14 mouse cellular contexts compared by ENCODE assay signal in genomic region chr16:45841016-45841415, GRCm38 (mm10).
A peak's percentile ranks its signal among the peaks of the same experiment; 100 is the strongest.
DNase-seq lines count a peak whose midpoint lies in the region; ATAC-seq and TF ChIP-seq lines count a peak whose summit lies in the region.
"Had no signal": no experiment of that assay in that cellular context is flagged by ENCODE, and none has a peak within 500 bp of the region (broad histone marks: within the 10 kb centered on the region; RNA-seq: fewer than 3 reads in every experiment).

No protein-coding gene starts in this region.

- intact Hi-C loops in left cerebral cortex, postnatal 10 days (cut with DNase I) = loop anchor here (5.0 kb wide), 1 partner anchor 126 kb away; no protein-coding TSS in a partner anchor

- H3K79me2 ChIP-seq in myocyte (ENCODE audit: control insufficient read depth, insufficient read depth) = peaks cover 87% of the 10 kb centered on the region

- H3K27ac ChIP-seq in heart, embryonic 16.5 days (ENCODE audit: low read length) = no peak overlapping the region
- no peak overlapping the region for H3K27ac ChIP-seq in lung, embryonic 16.5 days (ENCODE audit: low read length)
- H3K27ac ChIP-seq: hindbrain, embryonic 15.5 days; liver, embryonic 14.5 days had no signal

- peaks cover 53% of the 10 kb centered on the region for H3K4me1 ChIP-seq in heart, embryonic 16.5 days (ENCODE audit: control insufficient read depth, insufficient read depth, low read length)
- H3K4me1 ChIP-seq in lung, embryonic 16.5 days (replicated peaks; ENCODE audit: control insufficient read depth, insufficient read depth, low read length) = peaks cover 49% of the 10 kb centered on the region

- peak overlapping the region; percentile 84 for H3K4me2 ChIP-seq in heart, embryonic 16.5 days (ENCODE audit: low read depth, low read length)
- peak overlapping the region; percentile 77; the same call in 1 of the 2 replicates for H3K4me2 ChIP-seq in lung, embryonic 16.5 days (ENCODE audit: low read depth, low read length)
- peak overlapping the region; percentile 91 for H3K4me2 ChIP-seq in myocyte (ENCODE audit: low read depth)
- H3K4me2 ChIP-seq: hindbrain, embryonic 15.5 days had no signal

- H3K9me3 ChIP-seq in heart, embryonic 16.5 days (replicated peaks; ENCODE audit: control insufficient read depth, low read length) = no peaks in the 10 kb centered on the region
- no peaks in the 10 kb centered on the region for H3K9me3 ChIP-seq in lung, embryonic 16.5 days (ENCODE audit: control insufficient read depth, low read length)
- H3K9me3 ChIP-seq: hindbrain, embryonic 15.5 days had no signal

- no peaks in the 10 kb centered on the region for H3K27me3 ChIP-seq in heart, embryonic 16.5 days (ENCODE audit: control insufficient read depth, insufficient read depth, low read length)
- no peaks in the 10 kb centered on the region for H3K27me3 ChIP-seq in lung, embryonic 16.5 days (ENCODE audit: control insufficient read depth, insufficient read depth, low read depth, low read length)
- no peaks in the 10 kb centered on the region for H3K27me3 ChIP-seq in myocyte (ENCODE audit: control insufficient read depth, insufficient read depth, insufficient read length)
- H3K27me3 ChIP-seq: hindbrain, embryonic 15.5 days had no signal

- peak; percentile 24 for DNase-seq in embryo, embryonic 10 days (ENCODE audit: low spot score)
- no peak for DNase-seq in embryo, embryonic 11 days
- no peak for DNase-seq in heart, adult 8-10 months (ENCODE audit: low spot score)
- no peak for DNase-seq in lung, postnatal 25 days (ENCODE audit: low spot score)
- DNase-seq in left cerebral cortex, postnatal 10 days (ENCODE audit: extremely low spot score in 1 of 2, low spot score in 2 of 2) = no peak
- DNase-seq: cerebellum, adult 8-10 months; layer of hippocampus, adult 9-11 months; spleen, adult 18-20 months had no signal

- 68% methylated on average over 3 of the region's 3 CpGs for WGBS in heart, embryonic 16.5 days
- WGBS in lung, embryonic 16.5 days = 84% methylated on average over 3 of the region's 3 CpGs

- no peak overlapping the region for H3K4me3 ChIP-seq in heart, embryonic 16.5 days (ENCODE audit: low read length)
- no peak overlapping the region for H3K4me3 ChIP-seq in lung, embryonic 16.5 days (ENCODE audit: low read length)
- H3K4me3 ChIP-seq in myocyte = peak overlapping the region; percentile 92
- H3K4me3 ChIP-seq: hindbrain, embryonic 15.5 days had no signal

- TF ChIP-seq POLR2A in myocyte (IDR thresholded peaks at IDR 0.05; ENCODE audit: insufficient read length, low read depth) = no peak

- ATAC-seq in heart, embryonic 16.5 days (replicated peaks; ENCODE audit: extremely low read depth, insufficient read depth, low FRiP score) = no peak
- no peak for ATAC-seq in lung, embryonic 16.5 days (ENCODE audit: low read depth)
- ATAC-seq: forebrain, embryonic 14.5 days had no signal

- H3K36me3 ChIP-seq in heart, embryonic 16.5 days (ENCODE audit: control insufficient read depth, insufficient read depth) = no peaks in the 10 kb centered on the region
- H3K36me3 ChIP-seq in lung, embryonic 16.5 days (ENCODE audit: control insufficient read depth, insufficient read depth, low read length) = no peaks in the 10 kb centered on the region
- no peaks in the 10 kb centered on the region for H3K36me3 ChIP-seq in myocyte (ENCODE audit: control insufficient read depth, insufficient read depth)
- H3K36me3 ChIP-seq: hindbrain, embryonic 15.5 days had no signal

- H3ac ChIP-seq in myocyte (ENCODE audit: control insufficient read depth, insufficient read length) = no peak overlapping the region

- no peak overlapping the region for H3K9ac ChIP-seq in heart, embryonic 16.5 days (ENCODE audit: low read length)
- H3K9ac ChIP-seq in lung, embryonic 16.5 days (ENCODE audit: low read length) = no peak overlapping the region
- H3K9ac ChIP-seq: hindbrain, embryonic 15.5 days; liver, embryonic 14.5 days had no signal

TF ChIP-seq in myocyte, 11 proteins besides CTCF, POLR2A, EP300 and RAD21:
- TF ChIP-seq CEBPB (IDR thresholded peaks at IDR 0.05; ENCODE audit: insufficient read depth, poor library complexity, severe bottlenecking) = 0 out of 2 replicates have a peak, but pooled peaks have one; percentile 34
- TF ChIP-seq TCF3 (IDR thresholded peaks at IDR 0.05; ENCODE audit: insufficient read length, low read depth) = no peak
- TF ChIP-seq MYOD1 (IDR thresholded peaks at IDR 0.05; ENCODE audit: control insufficient read depth in 1 of 3, insufficient read length in 2 of 3, low read depth in 2 of 3) = peak in 2 of 3 experiments; percentile 22 to 44
- TF ChIP-seq MYOG (IDR thresholded peaks at IDR 0.05; ENCODE audit: control insufficient read depth in 1 of 3, insufficient read depth in 1 of 3, insufficient read length in 2 of 3, low read depth in 2 of 3) = peak in 1 of 3 experiments; percentile 14
